Mouse (Mus musculus) CH12.LX (cell line): ENCODE measurements around the gene Thsd7b.

Experiments
- CTCF ChIP-seq, 2 experiments: IDR thresholded peaks in 1 of 2; conservative IDR thresholded peaks in 1 of 2; 2 replicates each; pipeline ENCODE4 v1.5.1; 2011 to 2012; ENCODE audit warnings: low read depth in 2 of 2, low read length in 2 of 2, improper control_type of control experiment in 1 of 2, inconsistent platforms in 1 of 2, mild to moderate bottlenecking in 1 of 2, moderate library complexity in 1 of 2
- MYC ChIP-seq: IDR thresholded peaks from 2 replicates; pipeline ENCODE4 v1.6.1; 2011; ENCODE audit warnings: low read depth, mild to moderate bottlenecking, improper control_type of control experiment, low read length
- RAD21 ChIP-seq: IDR thresholded peaks from 2 replicates; pipeline ENCODE4 v1.6.1; 2011; ENCODE audit warnings: low read depth, mild to moderate bottlenecking, low read length, improper control_type of control experiment, moderate library complexity
- ZC3H11A ChIP-seq: IDR thresholded peaks from 2 replicates; pipeline ENCODE4 v1.6.1; 2012; ENCODE audit warnings: low read depth, mild to moderate bottlenecking, inconsistent platforms, low read length, improper control_type of control experiment

- TF ChIP-seq ZC3H11A (no peak), CTCF (conservative IDR thresholded peaks at IDR 0.05 in 1 of 2, IDR thresholded peaks at IDR 0.05 in 1 of 2; ENCODE audit: low read depth in 2 of 2, low read length in 2 of 2) (no peak), MYC (no peak), RAD21 (no peak)
Observed at GRCm38 (mm10) chr1:130170290-130170689, 897.2 kb downstream of the Thsd7b start.
